Mouse (Mus musculus) bone marrow macrophage, adult 2 months (primary cell): ENCODE measurements around the gene Plch1.

ENCODE experiments used
- CTCF ChIP-seq: IDR thresholded peaks from 2 replicates; pipeline ENCODE4 v1.5.1; 2012; ENCODE audit warnings: low read depth, mild to moderate bottlenecking, low read length, moderate library complexity
- POLR2A ChIP-seq: IDR thresholded peaks from 2 replicates; pipeline ENCODE4 v1.6.1; 2012; ENCODE audit warnings: mild to moderate bottlenecking, low read depth, low read length, borderline replicate concordance

DNA sequence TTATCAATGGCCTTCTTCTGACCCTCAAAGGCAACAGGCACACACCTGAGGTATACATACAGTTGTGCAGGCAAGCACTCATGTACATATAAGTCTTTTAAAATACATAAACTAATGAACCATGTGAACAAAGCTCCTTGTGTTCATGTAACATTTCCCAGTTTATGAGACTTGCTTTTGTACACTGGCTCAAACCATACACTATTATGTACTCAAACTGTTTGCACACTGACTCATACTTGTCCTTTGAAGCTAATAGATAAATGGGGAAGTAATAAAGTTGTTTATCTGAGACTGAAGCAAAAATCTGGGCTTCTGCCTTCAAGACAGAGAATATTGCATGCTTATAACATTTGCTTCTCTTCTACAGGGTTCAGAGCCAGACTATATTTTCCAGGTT is 61.5 kb downstream of the Plch1 start:
- TF ChIP-seq CTCF (no peak), POLR2A (no peak)
